Mouse (Mus musculus): ENCODE results near the gene Gatd1. TPM values are rescaled to one million over a fixed set of nuclear protein-coding genes. Genes with fewer than 3 reads are reported as not detected.
A peak's percentile ranks its signal among the peaks of the same experiment; 100 is the strongest.

The Gatd1 gene
- polyA plus RNA-seq, 1 experiment from 2014 or later: 56.4 TPM

GRCm38 (mm10) chr7:141438201-141438968, 24.4 kb upstream of the Gatd1 start:
- H3K36me3 ChIP-seq: peaks cover 59% of the 10 kb centered on the region
- no peaks in the 10 kb centered on the region for H3K27me3 ChIP-seq (ENCODE audit: low read depth, poor library complexity, severe bottlenecking)
- peaks cover 79% of the 10 kb centered on the region for H3K4me1 ChIP-seq
- H3K27ac ChIP-seq: no peak overlapping the region
- DNase-seq (ENCODE audit: low spot score): no peak
- H3K4me3 ChIP-seq: no peak overlapping the region
- no peaks in the 10 kb centered on the region for H3K9me3 ChIP-seq (replicated peaks)
- 95% methylated on average over 12 of the region's 12 CpGs for WGBS

- Histone ChIP-seq H3K27ac (peak within 1 kb of the TSS; percentile 89), H3K4me3 (peak within 1 kb of the TSS; percentile 73), H3K4me1 (peaks cover 79% of the 10 kb centered on the region), H3K36me3 (peaks cover 68% of the 10 kb centered on the region), H3K27me3 (ENCODE audit: low read depth, poor library complexity, severe bottlenecking) (no peaks in the 10 kb centered on the region), H3K9me3 (replicated peaks) (no peaks in the 10 kb centered on the region)
- 6% methylated on average over 53 of the region's 53 CpGs for WGBS
- peak; percentile 90 for DNase-seq (ENCODE audit: low spot score)
Measured at GRCm38 (mm10) chr7:141437178-141438120, 23.5 kb upstream of the Gatd1 start, which contains the start of gene Slc25a22. Gene Slc25a22 (minus strand): TSS chr7:141437892.

GRCm38 (mm10) chr7:141436523-141436892, 22.6 kb upstream of the Gatd1 start:
- WGBS: 70% methylated on average over 2 of the region's 2 CpGs
- peak overlapping the region; percentile 89 for H3K27ac ChIP-seq

GRCm38 (mm10) chr7:141435856-141436522, 22.1 kb upstream of the Gatd1 start:
- Histone ChIP-seq H3K9me3 (replicated peaks) (no peaks in the 10 kb centered on the region), H3K27ac (peak overlapping the region; percentile 82), H3K36me3 (peaks cover 68% of the 10 kb centered on the region), H3K4me1 (peaks cover 66% of the 10 kb centered on the region), H3K27me3 (ENCODE audit: low read depth, poor library complexity, severe bottlenecking) (no peaks in the 10 kb centered on the region), H3K4me3 (peak overlapping the region; percentile 73)
- DNase-seq (ENCODE audit: low spot score): no peak
- 84% methylated on average over 9 of the region's 9 CpGs for WGBS

More at GRCm38 (mm10) chr7:141436523-141436892, 22.6 kb upstream of the Gatd1 start:
- Histone ChIP-seq H3K36me3 (peaks cover 68% of the 10 kb centered on the region), H3K27me3 (ENCODE audit: low read depth, poor library complexity, severe bottlenecking) (no peaks in the 10 kb centered on the region), H3K9me3 (replicated peaks) (no peaks in the 10 kb centered on the region), H3K4me3 (peak overlapping the region; percentile 73), H3K4me1 (peaks cover 72% of the 10 kb centered on the region)
- no peak for DNase-seq (ENCODE audit: low spot score)

- H3K4me3 ChIP-seq: peak overlapping the region; percentile 54
- 5% methylated on average over 17 of the region's 17 CpGs for WGBS
- no peaks in the 10 kb centered on the region for H3K9me3 ChIP-seq (replicated peaks)
- DNase-seq (ENCODE audit: low spot score): peak; percentile 70
- H3K4me1 ChIP-seq: peaks cover 61% of the 10 kb centered on the region
- no peaks in the 10 kb centered on the region for H3K27me3 ChIP-seq (ENCODE audit: low read depth, poor library complexity, severe bottlenecking)
- H3K27ac ChIP-seq: peak overlapping the region; percentile 82
- peaks cover 68% of the 10 kb centered on the region for H3K36me3 ChIP-seq
Measured at GRCm38 (mm10) chr7:141435129-141435855, 21.4 kb upstream of the Gatd1 start.

GRCm38 (mm10) chr7:141434464-141434863, 20.5 kb upstream of the Gatd1 start:
- peak; percentile 69 for DNase-seq (ENCODE audit: low spot score)
- Histone ChIP-seq H3K9me3 (replicated peaks) (no peaks in the 10 kb centered on the region), H3K36me3 (peaks cover 62% of the 10 kb centered on the region), H3K27ac (peak overlapping the region; percentile 82), H3K27me3 (ENCODE audit: low read depth, poor library complexity, severe bottlenecking) (no peaks in the 10 kb centered on the region), H3K4me3 (peak overlapping the region; percentile 54), H3K4me1 (peaks cover 66% of the 10 kb centered on the region)
- WGBS: 12% methylated on average over 8 of the region's 8 CpGs

DNA sequence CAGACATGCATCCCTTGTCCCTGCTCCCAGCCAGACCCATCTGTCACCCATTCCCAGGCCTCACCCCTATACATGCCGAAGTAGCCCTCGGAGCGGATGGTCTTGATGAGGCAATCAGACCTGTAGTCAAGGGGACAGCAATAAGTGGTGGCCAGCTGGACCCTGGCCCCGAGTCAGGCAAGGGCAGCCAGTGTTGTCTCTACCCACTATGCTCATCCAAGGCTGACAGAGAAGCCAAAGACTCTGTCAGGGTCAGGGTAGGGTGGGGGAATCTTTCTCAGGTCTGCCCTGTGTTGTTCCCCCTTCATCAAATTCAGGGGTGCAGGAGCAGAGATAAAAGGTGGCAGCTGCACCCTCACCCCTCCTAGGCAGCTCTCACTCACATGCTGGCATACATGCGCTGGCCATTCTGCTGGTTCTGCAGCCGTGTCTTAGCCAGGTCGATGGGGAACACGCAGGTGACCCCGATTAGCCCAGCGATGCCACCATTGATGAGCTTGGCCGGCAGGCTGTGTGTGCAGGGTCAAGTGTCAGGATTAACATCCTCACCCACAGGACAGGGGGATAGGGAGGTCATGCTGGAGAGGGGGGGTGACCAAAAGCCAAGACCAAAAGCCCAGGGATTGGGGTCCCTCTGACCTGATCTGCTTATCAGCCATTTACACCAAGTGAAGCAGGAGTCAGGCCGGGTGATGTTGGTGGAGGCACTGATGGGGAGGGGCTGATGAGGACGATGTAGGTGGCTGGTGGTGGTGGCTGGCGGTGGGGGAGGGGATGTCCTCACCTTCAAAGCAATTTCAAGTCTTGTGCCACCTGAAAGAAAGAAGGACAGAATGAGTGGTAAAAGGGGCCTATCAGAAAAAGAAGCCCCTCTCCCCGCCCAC, 19.8 kb upstream of the Gatd1 start:
- Histone ChIP-seq H3K4me1 (peaks cover 73% of the 10 kb centered on the region), H3K27me3 (ENCODE audit: low read depth, poor library complexity, severe bottlenecking) (no peaks in the 10 kb centered on the region), H3K27ac (peak overlapping the region; percentile 82), H3K36me3 (peaks cover 55% of the 10 kb centered on the region), H3K4me3 (peak overlapping the region; percentile 54), H3K9me3 (replicated peaks) (no peaks in the 10 kb centered on the region)
- no peak for DNase-seq (ENCODE audit: low spot score)
- 71% methylated on average over 15 of the region's 15 CpGs for WGBS

GRCm38 (mm10) chr7:141432741-141433516, 19.0 kb upstream of the Gatd1 start:
- DNase-seq (ENCODE audit: low spot score): no peak
- Histone ChIP-seq H3K4me3 (peak overlapping the region; percentile 54; the same call in 1 of the 2 replicates), H3K27me3 (ENCODE audit: low read depth, poor library complexity, severe bottlenecking) (no peaks in the 10 kb centered on the region), H3K27ac (no peak overlapping the region), H3K4me1 (peaks cover 77% of the 10 kb centered on the region), H3K36me3 (peaks cover 47% of the 10 kb centered on the region), H3K9me3 (replicated peaks) (no peaks in the 10 kb centered on the region)
- WGBS: 92% methylated on average over 6 of the region's 6 CpGs

DNA sequence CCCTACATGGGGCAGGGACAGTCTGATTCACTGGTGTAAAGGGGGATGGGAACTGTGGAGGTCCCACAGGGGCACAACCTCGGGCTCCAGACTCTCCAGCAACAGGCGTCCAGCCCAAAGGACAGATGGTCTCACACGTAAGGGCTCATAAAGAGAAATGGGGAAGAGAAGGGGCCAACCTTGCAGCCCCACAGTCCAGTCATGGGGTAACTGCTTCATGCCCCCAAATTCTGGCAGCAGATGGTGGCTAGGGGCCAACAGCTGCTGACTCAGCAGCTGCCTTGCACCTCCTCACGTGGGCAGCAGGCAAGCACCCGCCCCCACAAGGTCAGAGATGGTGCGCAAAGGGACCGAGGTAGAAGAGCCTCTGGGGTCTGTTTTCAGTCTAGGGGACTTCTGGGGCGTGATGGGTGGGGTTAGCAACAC, 18.3 kb upstream of the Gatd1 start:
- WGBS: 82% methylated on average over 8 of the region's 8 CpGs
- H3K27me3 ChIP-seq (ENCODE audit: low read depth, poor library complexity, severe bottlenecking): no peaks in the 10 kb centered on the region
- peaks cover 71% of the 10 kb centered on the region for H3K4me1 ChIP-seq
- peaks cover 42% of the 10 kb centered on the region for H3K36me3 ChIP-seq
- H3K4me3 ChIP-seq: 0 out of 2 replicates have a peak overlapping the region, but pooled peaks have one; percentile 1
- H3K9me3 ChIP-seq (replicated peaks): no peaks in the 10 kb centered on the region
- no peak for DNase-seq (ENCODE audit: low spot score)
- no peak overlapping the region for H3K27ac ChIP-seq

- DNase-seq (ENCODE audit: low spot score): no peak
- H3K9me3 ChIP-seq (replicated peaks): no peaks in the 10 kb centered on the region
- peaks cover 70% of the 10 kb centered on the region for H3K4me1 ChIP-seq
- WGBS: 92% methylated on average over 19 of the region's 19 CpGs
- no peaks in the 10 kb centered on the region for H3K27me3 ChIP-seq (ENCODE audit: low read depth, poor library complexity, severe bottlenecking)
- 0 out of 2 replicates have a peak overlapping the region, but pooled peaks have one; percentile 5 for H3K27ac ChIP-seq
- H3K4me3 ChIP-seq: 0 out of 2 replicates have a peak overlapping the region, but pooled peaks have one; percentile 1
- H3K36me3 ChIP-seq: peaks cover 42% of the 10 kb centered on the region
Measured at GRCm38 (mm10) chr7:141431434-141432185, 17.7 kb upstream of the Gatd1 start.

Measured in limb, embryonic 10.5 days (tissue).